In genomic region chr4:106854361-106855309, GRCm38 (mm10) we compare ENCODE assay signal across 9 mouse cellular contexts. TPM values are rescaled to one million over a fixed set of nuclear protein-coding genes. Genes with fewer than 3 reads are reported as not detected.
DNase-seq lines count a peak whose midpoint lies in the region; ATAC-seq and TF ChIP-seq lines count a peak whose summit lies in the region.
"Had no signal": no experiment of that assay in that cellular context is flagged by ENCODE, and none has a peak within 500 bp of the region (broad histone marks: within the 10 kb centered on the region; RNA-seq: fewer than 3 reads in every experiment).

No protein-coding gene starts in this region.

- no peak for DNase-seq in heart, adult 18-20 months
- peak; percentile 64 for DNase-seq in ES-CJ7 (ENCODE audit: low read depth, low spot score)
- DNase-seq in layer of hippocampus, adult 2 months (ENCODE audit: low spot score in 2 of 2), result no peak
- no peak for DNase-seq in adrenal gland, adult 2 months
- DNase-seq in left cerebral cortex, adult 8-10 months (ENCODE audit: low spot score in 2 of 2), result no peak

- peak; percentile 47; the same call in 1 of the 2 replicates for ATAC-seq in heart, embryonic 12.5 days (ENCODE audit: insufficient number of reproducible peaks, low FRiP score)
- ATAC-seq in forebrain, embryonic 13.5 days, result peak; percentile 74
- peak; percentile 30; the same call in 1 of the 2 replicates for ATAC-seq in liver, embryonic 16.5 days (ENCODE audit: low read depth)

- no peaks in the 10 kb centered on the region for H3K36me3 ChIP-seq in heart, embryonic 12.5 days
- H3K36me3 ChIP-seq in forebrain, embryonic 13.5 days (ENCODE audit: poor library complexity, severe bottlenecking), result no peaks in the 10 kb centered on the region
- H3K36me3 ChIP-seq in liver, embryonic 16.5 days (ENCODE audit: control insufficient read depth, insufficient read depth), result no peaks in the 10 kb centered on the region

- H3K4me3 ChIP-seq in heart, embryonic 12.5 days, result no peak overlapping the region
- H3K4me3 ChIP-seq in forebrain, embryonic 13.5 days, result no peak overlapping the region
- no peak overlapping the region for H3K4me3 ChIP-seq in liver, embryonic 16.5 days (ENCODE audit: low read depth, low read length)
- no peak overlapping the region for H3K4me3 ChIP-seq in layer of hippocampus, adult 2 months

- no peaks in the 10 kb centered on the region for H3K9me3 ChIP-seq in heart, embryonic 12.5 days (replicated peaks)
- no peaks in the 10 kb centered on the region for H3K9me3 ChIP-seq in forebrain, embryonic 13.5 days (replicated peaks)
- H3K9me3 ChIP-seq in liver, embryonic 16.5 days (replicated peaks; ENCODE audit: control insufficient read depth, low read length), result no peaks in the 10 kb centered on the region

- peaks cover 38% of the 10 kb centered on the region for H3K4me1 ChIP-seq in heart, embryonic 12.5 days (replicated peaks)
- peaks cover 30% of the 10 kb centered on the region for H3K4me1 ChIP-seq in forebrain, embryonic 13.5 days
- H3K4me1 ChIP-seq in liver, embryonic 16.5 days (ENCODE audit: control insufficient read depth, low read depth, low read length), result peaks cover 4% of the 10 kb centered on the region

- H3K27me3 ChIP-seq in heart, embryonic 12.5 days (replicated peaks), result 0 out of 2 replicates have a peak, but pooled peaks cover 6% of the 10 kb centered on the region
- H3K27me3 ChIP-seq in forebrain, embryonic 13.5 days, result no peaks in the 10 kb centered on the region
- no peaks in the 10 kb centered on the region for H3K27me3 ChIP-seq in liver, embryonic 16.5 days (ENCODE audit: control insufficient read depth, insufficient read depth, low read depth, low read length)
- H3K27me3 ChIP-seq: CH12.LX had no signal

- no peak for TF ChIP-seq CTCF in layer of hippocampus, adult 2 months (conservative IDR thresholded peaks at IDR 0.05)

- H3K9ac ChIP-seq in heart, embryonic 12.5 days, result peak overlapping the region; percentile 56; the same call in 1 of the 2 replicates
- H3K9ac ChIP-seq in forebrain, embryonic 13.5 days, result peak overlapping the region; percentile 14; the same call in 1 of the 2 replicates
- H3K9ac ChIP-seq in liver, embryonic 16.5 days (ENCODE audit: low read depth, low read length), result no peak overlapping the region

- 15% methylated on average over 13 of the region's 15 CpGs for WGBS in heart, embryonic 12.5 days
- WGBS in forebrain, embryonic 13.5 days, result 8% methylated on average over 14 of the region's 15 CpGs
- 34% methylated on average over 12 of the region's 15 CpGs for WGBS in liver, embryonic 16.5 days (ENCODE audit: insufficient replicate concordance)

- peak overlapping the region; percentile 46 for H3K4me2 ChIP-seq in heart, embryonic 12.5 days
- H3K4me2 ChIP-seq in forebrain, embryonic 13.5 days, result peak overlapping the region; percentile 42
- H3K4me2 ChIP-seq in liver, embryonic 16.5 days (ENCODE audit: low read depth, low read length), result no peak overlapping the region

- no peak overlapping the region for H3K27ac ChIP-seq in heart, embryonic 12.5 days (ENCODE audit: poor library complexity, severe bottlenecking)
- H3K27ac ChIP-seq in forebrain, embryonic 13.5 days, result peak overlapping the region; percentile 25
- no peak overlapping the region for H3K27ac ChIP-seq in liver, embryonic 16.5 days (ENCODE audit: low read length)
- H3K27ac ChIP-seq in layer of hippocampus, adult 2 months, result no peak overlapping the region

RNA-seq across cellular contexts. Expression of gene Acot11, which starts 49.8 kb away (rescaled TPM):
- 4.1 and 5.6 TPM in 2 replicates for polyA plus RNA-seq in heart, embryonic 12.5 days (2016; fragmentation: Nextera tagmentation; extraction: Ambion mirVana)
- total RNA-seq in heart, adult 18-20 months (2021), result 10 to 100 TPM; 24.2 to 38.0 TPM
- 0.63 and 0.94 TPM in 2 replicates for polyA plus RNA-seq in forebrain, embryonic 13.5 days (2015; fragmentation: Nextera tagmentation; extraction: Ambion mirVana)
- 4.9 and 6.1 TPM in 2 replicates for polyA plus RNA-seq in liver, embryonic 16.5 days (2015; fragmentation: Nextera tagmentation; extraction: Ambion mirVana)
- total RNA-seq in layer of hippocampus, adult 2 months (2021), result 10 to 100 TPM; 45.6 to 55.5 TPM
- total RNA-seq in adrenal gland, adult 2 months (2021), result 10 to 100 TPM; 46.7 to 84.2 TPM
- polyA plus RNA-seq in adrenal gland, adult 2 months (2012; rRNA removed), result 21.2 and 23.2 TPM in 2 replicates
- 10 to 100 TPM; 31.0 to 59.2 (median 51.8) TPM for total RNA-seq in left cerebral cortex, adult 8-10 months (2022)

RNA-seq across cellular contexts. Expression of gene Ssbp3, which starts 55.9 kb away (rescaled TPM):
- 101 and 105 TPM in 2 replicates for polyA plus RNA-seq in heart, embryonic 12.5 days (2016; fragmentation: Nextera tagmentation; extraction: Ambion mirVana)
- 10 to 100 TPM; 27.5 to 37.9 TPM for total RNA-seq in heart, adult 18-20 months (2021)
- 168 and 173 TPM in 2 replicates for polyA plus RNA-seq in forebrain, embryonic 13.5 days (2015; fragmentation: Nextera tagmentation; extraction: Ambion mirVana)
- polyA plus RNA-seq in liver, embryonic 16.5 days (2015; fragmentation: Nextera tagmentation; extraction: Ambion mirVana), result 27.4 and 31.5 TPM in 2 replicates
- 100 to 1,000 TPM; 157 TPM for total RNA-seq in layer of hippocampus, adult 2 months (2021)
- total RNA-seq in adrenal gland, adult 2 months (2021), result 10 to 100 TPM; 73.9 to 88.5 TPM
- 54.3 and 85.0 TPM in 2 replicates for polyA plus RNA-seq in adrenal gland, adult 2 months (2012; rRNA removed)
- 100 to 1,000 TPM; 171 to 199 (median 187) TPM for total RNA-seq in left cerebral cortex, adult 8-10 months (2022)
